Mouse (Mus musculus): ENCODE measurements around the gene Ifna15.
"Not testable (repeated sequence)": the region's sequence is repeated elsewhere in the genome, so short reads cannot be mapped to it uniquely, and the experiment has no call there.

Ifna15 gene

DNA sequence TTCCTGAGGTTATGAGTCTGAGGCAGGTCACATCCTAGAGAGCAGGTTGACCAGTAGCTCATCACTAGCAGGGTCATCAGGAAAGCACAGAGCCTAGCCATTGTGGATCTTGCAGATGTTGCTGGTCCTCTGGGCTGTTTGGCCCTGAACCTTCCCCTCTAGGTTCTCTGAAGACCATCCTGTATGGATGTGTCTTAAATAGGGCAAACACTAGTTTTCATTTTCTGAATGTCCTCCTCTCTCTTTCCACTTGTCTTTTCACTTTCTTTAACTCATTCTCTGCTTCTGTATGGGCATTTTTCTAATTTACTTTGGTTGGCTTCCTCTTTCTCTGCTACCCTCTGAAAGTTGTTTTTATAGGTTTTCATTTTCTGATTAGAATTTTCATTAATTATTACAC, at the start of gene Ifna15:
TSS of gene Ifna15 (minus strand) at position 101 of the 400 bp plus-strand sequence.
- not testable (repeated sequence) for DNase-seq

DNA sequence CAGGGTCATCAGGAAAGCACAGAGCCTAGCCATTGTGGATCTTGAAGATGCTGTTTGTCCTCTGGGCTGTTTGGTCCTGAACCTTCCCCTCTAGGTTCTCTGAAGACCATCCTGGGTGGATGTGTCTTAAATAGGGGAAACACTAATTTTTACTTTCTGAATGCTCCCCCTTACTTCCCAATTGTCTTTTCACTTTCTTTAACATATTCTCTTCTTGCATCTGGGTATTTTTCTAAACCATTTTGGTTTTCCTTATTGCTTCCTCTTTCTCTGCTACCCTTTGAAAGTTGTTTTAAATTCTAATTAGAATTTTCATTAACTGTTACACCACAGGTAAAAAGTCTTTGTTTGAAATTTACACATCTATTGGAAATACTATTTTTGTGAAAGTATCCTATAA, 45.2 kb upstream of the Ifna15 start, which contains the start of gene Ifna12:
TSS of gene Ifna12 (minus strand) at position 101 of the 400 bp plus-strand sequence.
- no peak for DNase-seq

GRCm38 (mm10) chr4:88592285-88592684, 34.2 kb upstream of the Ifna15 start, which contains the start of gene Ifna9:
Gene Ifna9 (minus strand): TSS chr4:88592385.
- no peak for DNase-seq

- no peak for DNase-seq
These were observed 13.7 kb upstream of the Ifna15 start, which contains the start of gene Ifna14 for GRCm38 (mm10) chr4:88571698-88572097. Gene Ifna14 (minus strand): TSS chr4:88571798.

- DNase-seq, result no peak
These were observed 3.7 kb upstream of the Ifna15 start for GRCm38 (mm10) chr4:88561791-88562190.

- DNase-seq, result peak; percentile 74 to 76
These were observed 7.7 kb downstream of the Ifna15 start for GRCm38 (mm10) chr4:88550161-88550945.

DNA sequence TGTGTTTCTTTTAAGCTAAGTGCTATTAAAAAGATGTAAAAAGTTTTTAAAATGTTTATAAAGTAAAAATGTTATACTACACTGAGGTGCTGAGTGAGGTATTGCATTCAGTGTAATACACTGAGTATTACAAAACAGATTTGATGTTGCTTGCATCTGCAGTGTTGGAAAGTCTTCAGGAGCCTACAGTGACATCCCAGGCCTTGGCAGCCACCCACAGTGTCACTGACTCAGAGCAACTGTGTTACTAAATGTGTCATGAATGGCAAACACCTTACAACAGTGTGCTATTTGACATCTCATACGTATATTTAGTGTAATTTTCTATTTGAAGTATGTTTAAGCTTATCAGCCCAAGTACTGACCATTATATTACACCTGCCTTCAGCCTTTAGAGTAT, 10.1 kb downstream of the Ifna15 start:
- no peak for DNase-seq

DNA sequence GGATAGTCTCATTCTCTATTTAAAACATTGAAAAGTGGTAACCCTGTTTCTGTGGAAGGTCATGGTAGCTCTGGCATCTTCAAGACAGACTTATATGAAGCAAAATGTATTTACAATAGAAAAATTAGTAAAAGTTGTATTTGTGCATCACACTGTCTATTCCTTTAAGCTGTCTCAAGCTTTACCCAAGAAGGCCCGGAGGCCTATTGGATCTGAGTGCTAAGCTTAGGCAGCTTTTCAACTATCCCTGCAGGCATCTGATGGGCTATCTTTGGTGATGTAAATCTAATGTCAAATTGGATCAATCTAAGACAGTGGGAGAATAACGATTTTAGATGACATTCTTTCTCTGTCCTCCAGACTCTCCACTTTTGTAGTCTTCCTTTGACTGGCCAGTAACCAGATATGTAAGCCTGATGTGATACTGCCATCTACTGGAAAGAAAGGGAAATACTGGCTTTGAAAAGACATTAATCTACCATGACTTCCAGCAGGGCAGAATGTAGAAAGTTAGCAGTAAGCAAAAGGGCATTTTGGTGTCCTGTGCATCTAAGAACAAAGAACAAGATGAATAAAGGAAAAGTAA, 14.3 kb downstream of the Ifna15 start:
- DNase-seq, result no peak

- DNase-seq, result no peak
These were observed 20.7 kb downstream of the Ifna15 start for GRCm38 (mm10) chr4:88537328-88537727.

- DNase-seq, result no peak
These were observed 21.4 kb downstream of the Ifna15 start for GRCm38 (mm10) chr4:88536640-88537039.

DNA sequence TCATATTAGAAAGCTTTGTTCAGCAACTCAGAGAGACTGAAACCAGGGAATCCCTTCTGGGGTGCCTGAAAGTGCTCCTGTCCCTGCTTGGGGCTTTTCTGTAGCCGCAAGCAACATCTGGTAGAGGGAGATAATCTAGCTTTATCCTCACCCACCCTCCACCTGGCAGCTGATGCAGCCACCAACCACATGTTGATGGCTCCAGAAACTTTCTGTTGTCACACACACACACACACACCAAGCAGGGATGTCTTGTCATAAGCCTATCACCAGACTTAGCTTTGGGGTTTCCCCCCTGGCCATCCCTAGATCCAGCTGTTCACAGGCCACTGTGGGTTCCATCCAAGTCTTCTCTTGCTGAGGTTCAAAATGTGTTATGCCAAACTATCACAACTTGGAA, 22.3 kb downstream of the Ifna15 start:
- DNase-seq, result no peak

- DNase-seq, result no peak
These were observed 23.1 kb downstream of the Ifna15 start for GRCm38 (mm10) chr4:88534903-88535302.

DNA sequence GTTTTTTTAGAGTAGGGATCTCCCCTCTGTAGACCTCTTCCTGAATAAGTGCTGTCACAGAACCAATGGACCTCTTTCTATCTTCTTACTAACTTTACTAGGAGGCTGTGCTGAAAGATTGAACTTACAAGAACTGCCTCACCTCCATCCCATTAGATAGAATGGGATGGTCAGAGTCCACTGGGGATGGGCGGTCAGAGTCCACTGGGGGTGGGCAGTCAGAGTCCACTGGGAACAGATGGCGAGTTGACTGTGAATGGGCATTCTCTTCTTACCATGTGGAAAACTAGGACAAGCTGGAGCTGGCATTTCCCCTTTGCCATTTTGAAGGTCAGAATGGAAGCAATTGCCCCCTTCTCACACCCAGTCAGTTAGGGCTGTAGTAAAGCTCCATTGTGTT, 24.5 kb downstream of the Ifna15 start:
- DNase-seq, result no peak

- no peak for DNase-seq
These were observed 27.2 kb downstream of the Ifna15 start for GRCm38 (mm10) chr4:88530892-88531291.

- no peak for DNase-seq
These were observed 27.8 kb downstream of the Ifna15 start for GRCm38 (mm10) chr4:88530271-88530670.

GRCm38 (mm10) chr4:88526379-88527049, 31.5 kb downstream of the Ifna15 start:
- no peak for DNase-seq

GRCm38 (mm10) chr4:88525393-88525792, 32.7 kb downstream of the Ifna15 start:
- DNase-seq, result no peak

- DNase-seq, result no peak
These were observed 34.8 kb downstream of the Ifna15 start for GRCm38 (mm10) chr4:88523241-88523640.

- no peak for DNase-seq
These were observed 35.4 kb downstream of the Ifna15 start, which contains the start of gene Ifnb1 for GRCm38 (mm10) chr4:88522674-88523073. Gene Ifnb1 (minus strand): TSS chr4:88522774.

- no peak for DNase-seq
These were observed 40.1 kb downstream of the Ifna15 start for GRCm38 (mm10) chr4:88517957-88518356.

GRCm38 (mm10) chr4:88515711-88516211, 42.3 kb downstream of the Ifna15 start:
- DNase-seq, result no peak

GRCm38 (mm10) chr4:88515250-88515649, 42.8 kb downstream of the Ifna15 start:
- no peak for DNase-seq

DNA sequence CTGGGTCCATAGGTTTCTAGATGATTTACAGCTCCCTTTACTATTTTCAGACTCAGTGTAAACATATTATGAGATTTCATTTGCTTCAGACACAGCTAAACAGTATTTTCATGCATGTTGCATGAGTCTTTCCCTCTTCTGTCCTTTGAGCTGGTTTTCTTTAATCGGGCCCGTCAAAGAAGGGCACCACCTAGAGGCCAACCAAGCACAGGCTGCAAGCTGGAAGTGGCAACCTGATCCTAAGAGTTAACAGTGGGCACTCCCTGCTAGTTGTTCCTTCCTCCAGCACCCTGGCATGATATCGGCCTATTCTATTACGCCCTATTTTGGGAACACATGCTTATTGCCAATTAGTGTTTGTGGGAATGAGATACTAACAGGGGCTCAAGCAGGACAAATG, 43.6 kb downstream of the Ifna15 start:
- DNase-seq, result peak; percentile 20 to 36
